Mouse (Mus musculus) cerebellum, adult 2 months (tissue): ENCODE measurements around the gene Polm.

Experiments used
- CTCF ChIP-seq: fragments of 200-500 bp; IDR thresholded peaks from 2 replicates; pipeline ENCODE4 v1.5.1; 2011; ENCODE audit warnings: low read depth, mild to moderate bottlenecking, control low read depth, low read length, moderate library complexity, borderline replicate concordance; ENCODE audit not compliant: insufficient read depth
- POLR2A ChIP-seq: fragments of 200-500 bp; IDR thresholded peaks from 2 replicates; pipeline ENCODE4 v1.6.1; 2011; ENCODE audit warnings: low read length, control low read depth, borderline replicate concordance; ENCODE audit not compliant: insufficient read depth

DNA sequence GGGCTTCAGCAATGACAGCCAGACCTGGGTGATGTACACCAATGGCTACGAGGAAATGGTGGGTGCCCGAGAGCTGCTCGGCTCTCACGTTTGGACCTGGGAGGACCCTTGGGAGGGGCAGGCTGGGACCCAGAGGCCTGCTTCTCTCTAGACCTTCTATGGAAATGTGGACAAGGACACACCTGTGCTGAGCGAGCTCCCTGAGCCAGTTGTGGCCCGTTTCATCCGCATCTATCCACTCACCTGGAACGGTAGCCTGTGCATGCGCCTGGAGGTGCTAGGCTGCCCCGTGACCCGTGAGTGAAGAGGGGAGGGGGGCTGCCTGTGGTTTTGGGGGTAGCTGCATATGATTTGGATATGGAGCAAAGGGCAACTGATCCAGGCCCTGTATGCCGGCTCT is 30.5 kb upstream of the Polm start:
- no peak for TF ChIP-seq CTCF
- no peak for TF ChIP-seq POLR2A
